Mouse (Mus musculus): ENCODE results near the gene Ap2a1.

DNA sequence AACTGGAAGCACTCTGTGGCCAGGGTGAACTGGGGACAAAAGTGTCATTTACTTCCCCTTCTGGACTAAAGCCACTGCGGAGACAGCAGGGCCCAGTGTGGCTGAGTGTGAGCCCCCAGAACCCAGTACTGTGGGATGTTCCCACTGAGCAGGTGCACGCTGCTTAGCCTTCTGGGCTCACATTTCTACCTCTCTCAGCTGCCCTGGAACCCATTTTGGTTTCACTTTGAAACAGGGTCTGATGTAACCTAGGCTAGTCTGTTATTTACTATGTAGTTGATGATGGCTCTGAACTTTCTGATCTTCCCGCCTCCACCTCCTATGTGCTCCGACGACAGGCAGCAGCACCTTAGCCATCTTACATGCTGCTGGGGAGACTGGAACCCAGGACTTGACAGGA, 33.5 kb upstream of the Ap2a1 start:
- TF ChIP-seq CTCF (conservative IDR thresholded peaks at IDR 0.05; ENCODE audit: low read length) (no peak), POU5F1 (IDR thresholded peaks at IDR 0.05; ENCODE audit: borderline replicate concordance, low read length) (no peak), NANOG (IDR thresholded peaks at IDR 0.05; ENCODE audit: borderline replicate concordance, low read length) (no peak)
